Mouse (Mus musculus): Measurements from ENCODE around the gene Racgap1.

Gene Racgap1

DNA sequence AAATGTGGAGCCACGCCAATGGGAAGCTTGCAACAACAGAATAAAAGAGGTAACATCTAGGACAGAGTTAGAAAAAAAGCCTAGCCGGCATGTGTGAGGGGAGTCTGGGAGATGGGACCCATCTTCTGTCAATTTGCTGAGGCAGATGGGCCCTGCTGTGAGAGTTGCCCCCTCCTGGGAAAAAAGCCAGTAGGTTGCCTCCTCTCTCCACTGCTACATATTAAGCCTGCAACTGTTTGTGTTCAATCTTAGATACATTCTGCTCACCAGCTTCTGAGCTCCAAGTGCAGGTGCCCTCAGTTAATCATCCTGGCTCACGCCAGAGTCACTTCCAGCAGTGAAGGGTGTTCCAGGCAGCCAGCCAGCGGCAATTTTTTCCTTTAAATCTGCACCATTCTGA is 31.6 kb downstream of the Racgap1 start:
- DNase-seq (ENCODE audit: low spot score in 2 of 2): no peak

DNA sequence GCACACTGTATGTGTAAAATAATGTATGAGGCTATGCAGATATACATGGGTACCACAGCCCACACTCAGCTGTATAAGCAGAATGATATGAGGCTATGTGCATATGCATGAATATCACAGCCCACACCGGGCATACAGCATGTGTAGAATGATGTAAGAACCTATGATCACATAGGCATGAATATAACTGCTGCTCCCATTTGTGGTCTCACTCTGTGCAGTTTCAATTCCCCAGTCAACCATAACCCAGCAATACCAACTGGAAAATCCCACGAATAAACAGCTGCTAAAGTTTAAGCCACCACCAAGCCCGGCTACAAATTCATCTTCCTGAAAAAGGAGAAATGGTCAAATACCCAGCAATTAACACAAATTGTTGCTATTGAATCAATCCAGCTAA is 32.9 kb downstream of the Racgap1 start:
- no peak for DNase-seq (ENCODE audit: low spot score in 2 of 2)

DNA sequence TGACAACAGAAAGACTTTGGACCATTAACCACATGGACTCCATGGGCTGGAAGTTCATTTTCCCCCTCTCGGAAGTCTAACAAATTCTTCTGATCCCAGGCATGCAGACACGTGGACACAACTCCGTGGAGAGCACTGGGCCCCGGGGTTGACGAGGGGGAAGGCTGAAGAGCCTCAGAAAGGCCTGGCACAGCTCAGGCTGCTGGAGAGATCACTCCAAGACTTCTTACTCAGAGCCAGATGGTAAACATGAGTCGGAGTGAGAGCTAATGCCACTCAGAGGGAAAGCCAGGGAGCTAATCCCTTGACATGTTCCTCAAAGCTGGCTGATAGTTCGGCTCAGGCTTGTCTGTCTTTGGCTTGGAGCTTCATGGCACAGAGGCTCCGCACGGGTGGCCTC is 36.2 kb downstream of the Racgap1 start:
- no peak for DNase-seq (ENCODE audit: low spot score in 2 of 2)

DNA sequence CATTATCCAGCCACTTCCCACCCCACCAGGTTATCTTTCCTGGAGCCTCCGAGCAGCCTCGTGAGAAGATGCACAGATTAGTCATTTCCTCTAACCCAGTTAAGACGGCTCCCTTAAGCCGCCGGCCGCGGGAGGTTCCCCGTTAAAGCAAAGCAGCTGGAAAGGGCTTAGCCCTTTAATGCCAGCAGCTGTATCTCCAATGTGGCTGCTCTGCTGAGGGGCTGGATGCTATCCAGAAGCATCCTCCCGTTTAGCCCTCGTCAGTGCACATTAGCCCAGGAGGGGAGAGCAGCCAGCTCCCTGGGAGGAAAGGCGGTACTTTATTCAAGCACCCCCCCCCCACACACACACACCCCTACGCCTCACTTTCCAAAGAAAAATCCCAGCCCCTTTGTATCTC is 36.7 kb downstream of the Racgap1 start:
- DNase-seq (ENCODE audit: low spot score in 2 of 2): no peak

DNA sequence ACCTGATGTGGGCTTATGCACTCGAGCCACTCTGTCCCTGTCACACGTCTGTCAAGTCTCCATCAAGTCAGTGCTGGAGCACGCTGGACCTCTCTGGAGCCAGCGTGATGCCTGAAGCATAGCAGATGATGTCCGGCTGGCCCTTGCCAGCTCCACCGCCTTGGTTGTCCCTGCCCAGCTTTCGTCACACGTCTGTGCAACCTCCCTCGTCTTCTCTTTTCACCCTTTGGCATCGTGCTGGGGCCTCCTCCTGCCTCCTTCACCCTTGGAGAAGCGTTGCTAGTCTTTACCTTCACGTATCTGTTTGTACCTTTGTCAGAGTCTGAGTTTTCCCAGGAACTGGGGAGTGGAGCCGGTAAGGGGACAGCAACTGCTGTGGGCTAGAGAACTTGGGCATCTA is 37.2 kb downstream of the Racgap1 start:
- DNase-seq (ENCODE audit: low spot score in 2 of 2): no peak

DNA sequence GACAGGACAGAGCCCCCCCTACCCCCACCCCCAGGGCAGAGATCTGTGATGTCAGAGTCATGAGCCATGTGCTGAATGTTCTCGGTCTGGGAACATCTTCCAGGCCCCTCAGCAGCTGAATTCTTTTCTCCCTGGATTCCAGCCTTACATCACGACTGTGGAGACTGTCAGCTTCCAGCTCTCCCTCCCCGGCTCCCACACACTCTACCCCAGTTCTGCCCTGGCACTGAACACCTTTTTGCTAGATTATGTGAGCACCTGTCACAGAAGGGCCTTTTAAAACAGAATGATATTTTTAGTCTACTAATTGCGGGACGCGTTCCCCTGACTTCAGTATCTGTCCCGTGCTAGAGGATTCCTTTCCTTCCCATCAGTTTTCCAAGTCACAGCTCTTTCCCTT is 39.9 kb downstream of the Racgap1 start:
- DNase-seq (ENCODE audit: low spot score in 2 of 2): peak in 1 of 2 experiments; percentile 0

DNA sequence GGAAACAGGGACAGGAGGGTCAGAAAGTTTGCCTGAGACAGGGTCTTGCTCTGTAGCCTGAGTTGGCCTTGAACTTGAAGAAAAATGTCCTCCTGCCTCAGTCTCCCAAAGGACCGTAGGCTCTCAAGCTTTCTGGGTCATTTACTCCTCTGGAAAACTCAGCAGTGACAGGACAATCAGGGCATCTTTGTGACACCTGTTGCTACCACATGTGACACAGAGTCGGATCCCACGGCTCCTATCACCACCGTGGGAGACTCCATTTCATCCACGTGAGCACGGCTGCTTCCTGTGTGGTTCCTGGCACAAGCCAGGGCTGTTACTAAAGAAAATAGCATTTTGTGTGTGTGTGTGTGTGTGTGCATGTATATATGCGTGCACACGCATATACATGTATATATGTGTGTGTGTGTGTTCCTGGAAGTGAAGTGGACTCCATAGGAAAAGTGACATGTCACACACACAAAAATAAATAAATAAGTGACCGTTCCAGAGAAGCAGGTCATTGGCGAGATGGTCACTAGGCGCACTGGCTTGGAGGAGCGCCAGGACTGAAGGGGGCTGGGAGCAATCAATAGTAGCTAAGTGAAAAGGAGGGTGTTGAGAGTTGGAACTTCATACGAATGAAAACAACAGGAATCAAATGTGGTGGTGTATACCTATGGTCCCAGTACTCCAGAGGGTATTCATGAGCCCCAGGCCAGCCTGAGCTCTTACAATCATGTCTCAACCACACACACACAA is 42.9 kb downstream of the Racgap1 start:
- no peak for DNase-seq (ENCODE audit: low spot score in 2 of 2)

DNA sequence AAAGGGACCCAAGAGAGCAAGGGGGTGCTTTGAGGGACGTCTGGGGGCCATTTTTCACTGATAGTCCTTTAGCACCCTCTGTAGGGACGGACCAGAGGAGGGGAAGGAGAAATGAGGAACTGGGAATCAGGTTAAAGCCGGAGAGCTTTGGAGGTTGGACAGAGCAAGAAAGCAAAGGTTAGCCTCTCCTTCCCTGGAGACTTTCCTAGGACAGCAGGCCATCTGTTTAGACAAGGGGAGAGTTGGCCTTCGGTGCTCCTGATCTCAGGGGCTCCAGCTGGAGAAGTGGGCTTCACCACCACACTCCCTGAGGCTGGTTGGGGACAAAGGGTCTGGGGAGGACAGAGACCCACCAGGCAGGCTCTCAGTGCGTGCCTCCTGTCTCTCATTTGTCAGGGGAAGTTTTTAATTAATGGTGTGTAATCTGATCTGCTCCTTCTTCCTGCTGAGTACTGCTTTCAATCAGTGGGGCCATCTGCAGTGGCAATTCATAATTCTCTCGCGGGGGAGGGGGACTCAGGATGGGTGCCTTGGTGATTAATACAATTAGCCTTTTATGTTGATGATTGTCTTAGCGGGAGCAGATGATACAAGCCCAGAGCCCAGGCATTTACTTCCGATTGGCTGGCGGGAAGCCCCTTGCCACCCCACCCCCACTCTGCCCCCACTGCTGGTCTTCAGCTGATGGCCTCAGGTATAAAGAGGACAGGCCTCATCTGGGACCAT is 43.9 kb downstream of the Racgap1 start:
- DNase-seq (ENCODE audit: low spot score in 2 of 2): no peak

DNA sequence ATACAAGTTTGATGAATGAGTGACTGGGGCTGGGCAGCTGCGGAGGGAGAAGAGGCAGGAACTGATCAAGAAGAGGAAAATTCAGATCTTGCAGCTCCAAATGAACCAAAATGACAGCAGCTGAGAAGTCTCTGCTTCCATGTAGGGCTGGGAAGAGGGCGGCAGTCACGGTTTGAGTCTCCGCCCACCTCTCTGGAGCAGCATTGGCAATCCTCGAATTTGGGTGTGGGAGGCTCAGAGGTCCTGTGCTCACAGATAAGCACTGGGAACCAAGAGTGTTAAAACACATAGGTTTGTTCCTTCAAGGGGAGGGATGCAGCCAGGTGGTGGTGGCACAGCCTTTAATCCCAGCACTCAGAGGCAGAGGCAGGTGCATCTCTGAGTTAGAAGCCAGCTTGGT is 44.9 kb downstream of the Racgap1 start:
- no peak for DNase-seq (ENCODE audit: low spot score in 2 of 2)

DNA sequence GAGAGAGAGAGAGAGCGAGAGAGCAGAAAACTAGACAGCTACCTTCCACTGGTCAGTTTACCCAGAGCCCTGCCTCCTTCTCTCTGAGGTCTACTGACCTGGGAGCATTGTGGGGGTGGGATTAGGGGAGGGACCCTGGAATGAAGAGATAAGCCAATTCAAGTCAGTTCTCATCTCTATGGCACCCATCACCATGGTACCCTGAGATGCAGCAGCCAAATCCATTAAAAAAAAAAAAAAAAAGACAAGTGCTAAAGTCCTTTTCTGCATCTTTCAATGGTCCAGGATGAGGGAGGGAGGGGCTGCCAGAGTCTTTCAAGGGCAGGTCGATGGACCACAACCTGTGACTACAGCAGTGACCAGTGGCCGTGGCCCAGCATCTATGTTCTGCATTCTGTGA is 45.9 kb downstream of the Racgap1 start:
- no peak for DNase-seq (ENCODE audit: low spot score in 2 of 2)

DNA sequence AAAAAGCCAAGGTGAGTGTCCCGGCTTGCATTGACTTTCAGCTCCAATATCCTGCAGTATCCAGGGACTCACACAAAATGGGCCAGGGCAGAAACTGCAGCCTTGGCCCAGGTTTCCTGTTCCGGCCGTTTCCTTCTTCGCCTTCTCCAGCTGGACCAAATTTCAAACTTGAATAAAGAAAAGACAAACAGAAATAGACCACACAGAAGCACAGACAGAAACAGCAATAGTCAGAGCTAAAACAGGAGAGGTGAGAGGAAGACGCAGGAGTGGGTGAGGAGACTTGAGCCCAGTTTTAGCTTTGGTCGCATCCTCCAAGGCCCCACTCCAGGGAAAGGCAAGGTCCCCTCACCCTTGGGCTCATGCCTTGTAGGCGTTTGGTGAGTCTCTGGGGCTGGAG is 48.2 kb downstream of the Racgap1 start:
- DNase-seq (ENCODE audit: low spot score in 2 of 2): no peak

DNA sequence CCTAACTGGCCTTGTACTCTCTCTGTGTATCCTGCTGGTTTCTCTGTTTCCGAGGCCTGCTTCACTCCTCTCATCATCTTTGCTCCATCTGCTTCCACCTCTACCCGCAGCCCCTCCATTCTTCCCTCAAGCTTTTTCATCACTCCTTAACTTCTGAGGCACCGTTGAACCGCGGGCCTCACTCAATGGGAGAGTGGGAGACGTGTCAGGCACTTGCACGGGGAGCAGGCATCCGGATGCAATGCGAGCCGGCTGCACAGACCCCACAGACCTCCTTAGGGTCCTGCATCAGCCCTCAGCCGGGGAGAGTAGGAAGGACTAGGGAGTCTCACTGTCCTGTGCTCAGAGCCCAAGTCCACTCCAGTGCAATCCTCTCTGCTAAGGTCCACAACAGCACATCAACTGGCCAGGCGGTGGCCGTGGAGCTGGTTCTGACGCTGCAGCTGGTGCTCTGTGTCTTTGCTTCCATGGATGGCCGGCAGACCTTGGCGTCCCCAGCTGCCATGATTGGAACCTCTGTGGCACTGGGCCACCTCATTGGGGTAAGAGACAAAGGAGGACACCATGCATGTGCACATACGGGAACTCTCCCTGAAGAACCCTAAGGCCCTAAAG is 49.1 kb downstream of the Racgap1 start:
- DNase-seq (ENCODE audit: low spot score in 2 of 2): no peak

DNA sequence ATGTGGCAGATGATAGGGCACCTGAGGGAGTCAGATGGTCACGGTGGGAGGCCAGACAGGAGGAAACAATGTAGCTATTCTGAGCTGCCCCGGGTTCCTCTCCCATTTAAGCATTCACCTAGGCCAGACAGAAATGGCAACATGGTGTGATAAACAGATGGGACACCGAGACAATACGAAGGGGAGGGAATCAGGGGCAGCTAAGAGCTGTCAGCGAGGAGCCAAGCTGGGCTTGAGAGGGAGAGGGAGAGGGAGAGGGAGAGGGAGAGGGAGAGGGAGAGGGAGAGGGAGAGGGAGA is 49.7 kb downstream of the Racgap1 start:
- no peak for DNase-seq (ENCODE audit: low spot score in 2 of 2)

DNA sequence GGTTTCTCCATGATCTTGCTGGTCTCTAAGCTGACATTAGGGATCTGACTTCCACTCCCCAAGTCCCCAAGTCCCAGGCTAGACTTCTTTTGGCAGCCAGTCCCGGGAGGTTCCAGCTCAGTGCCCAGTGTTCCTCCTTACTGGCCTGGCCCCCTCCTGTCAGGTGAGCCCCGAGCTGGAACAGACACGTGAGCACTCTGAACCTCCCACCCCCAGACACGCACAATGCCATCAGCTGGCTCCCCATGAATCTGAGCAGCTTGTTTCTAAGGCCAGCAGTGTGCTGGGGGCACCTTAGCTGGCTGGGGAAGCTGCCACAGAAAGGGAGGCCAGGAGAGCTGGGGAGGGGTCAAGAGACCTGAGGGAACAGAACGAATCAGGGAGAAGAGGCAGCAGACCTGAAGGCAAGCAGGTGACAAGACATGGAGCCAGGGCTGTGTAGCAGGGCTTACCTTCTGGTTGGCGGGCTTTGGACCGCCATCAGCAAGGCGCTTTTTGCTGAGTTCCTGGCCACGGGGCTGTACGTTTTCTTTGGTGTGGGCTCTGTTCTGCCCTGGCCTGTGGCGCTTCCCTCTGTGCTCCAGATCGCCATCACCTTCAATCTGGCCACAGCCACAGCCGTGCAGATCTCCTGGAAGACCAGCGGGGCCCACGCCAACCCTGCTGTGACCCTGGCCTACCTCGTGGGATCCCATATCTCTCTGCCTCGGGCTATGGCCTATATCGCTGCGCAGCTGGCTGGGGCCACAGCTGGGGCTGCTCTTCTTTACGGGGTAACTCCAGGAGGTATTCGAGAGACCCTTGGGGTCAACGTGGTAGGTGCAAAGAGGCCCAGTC is 50.3 kb downstream of the Racgap1 start, which contains the start of gene Aqp6:
Aqp6 (plus strand) TSS at position 415 of the 837 bp plus-strand sequence.
- DNase-seq (ENCODE audit: low spot score in 2 of 2): no peak

DNA sequence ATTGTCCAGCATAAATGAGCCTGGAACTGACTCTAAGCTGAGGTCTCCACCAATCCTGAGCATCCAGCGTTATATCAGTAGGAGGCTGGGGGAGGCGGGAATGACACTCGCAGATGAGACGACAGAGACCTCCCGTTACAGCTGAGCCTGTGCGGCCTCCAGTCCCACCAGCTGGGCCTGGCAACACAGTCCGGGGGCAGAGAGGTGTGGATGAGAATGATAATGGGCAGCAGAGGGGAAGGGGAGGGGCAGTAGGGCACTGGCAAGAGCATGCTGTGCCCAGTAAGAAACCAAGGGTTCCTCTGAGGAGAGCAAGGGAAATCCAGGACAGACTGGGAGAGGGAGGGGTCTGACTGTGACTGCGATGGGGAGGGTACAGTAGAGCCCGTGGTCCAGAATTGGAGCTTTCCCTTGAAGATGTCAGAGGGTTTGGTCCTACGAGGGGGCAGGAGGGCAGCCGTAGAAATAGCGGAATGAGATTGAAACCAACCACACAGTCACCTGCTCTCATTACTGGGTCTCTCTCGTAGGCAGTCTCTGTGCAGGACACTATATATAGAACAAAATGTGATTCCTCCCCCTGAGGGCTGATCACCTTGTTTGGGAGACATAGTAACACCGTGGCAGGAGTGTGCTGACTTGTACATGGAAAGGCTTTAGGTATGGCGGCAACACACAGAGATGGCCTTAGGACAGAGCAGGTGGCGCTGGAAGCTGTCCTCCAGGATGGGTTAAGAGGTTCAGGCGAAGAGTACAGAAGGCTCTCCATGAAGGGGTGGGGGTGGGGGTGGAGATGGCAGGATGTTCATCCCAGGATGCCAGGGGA is 52.0 kb downstream of the Racgap1 start:
- no peak for DNase-seq (ENCODE audit: low spot score in 2 of 2)

DNA sequence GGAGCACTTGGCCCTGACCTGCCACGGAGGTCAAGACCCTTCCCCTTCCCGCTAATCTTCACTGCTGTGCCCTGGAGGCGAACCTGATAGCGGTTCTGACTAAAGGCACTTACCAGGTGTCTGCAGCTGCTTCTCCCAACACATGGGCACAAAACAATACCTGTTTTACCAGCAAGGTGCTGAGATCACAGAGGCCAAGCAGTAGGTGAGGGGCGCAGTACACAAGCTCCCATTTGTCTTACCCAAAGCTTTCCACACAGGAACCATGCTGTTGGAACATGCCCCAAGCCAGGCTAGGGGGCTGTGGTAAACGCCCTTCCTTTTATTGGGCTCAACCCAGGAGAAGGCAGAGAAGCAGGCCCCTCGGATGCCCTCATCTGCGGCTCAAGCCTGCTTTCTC is 53.9 kb downstream of the Racgap1 start:
- DNase-seq (ENCODE audit: low spot score in 2 of 2): no peak

DNA sequence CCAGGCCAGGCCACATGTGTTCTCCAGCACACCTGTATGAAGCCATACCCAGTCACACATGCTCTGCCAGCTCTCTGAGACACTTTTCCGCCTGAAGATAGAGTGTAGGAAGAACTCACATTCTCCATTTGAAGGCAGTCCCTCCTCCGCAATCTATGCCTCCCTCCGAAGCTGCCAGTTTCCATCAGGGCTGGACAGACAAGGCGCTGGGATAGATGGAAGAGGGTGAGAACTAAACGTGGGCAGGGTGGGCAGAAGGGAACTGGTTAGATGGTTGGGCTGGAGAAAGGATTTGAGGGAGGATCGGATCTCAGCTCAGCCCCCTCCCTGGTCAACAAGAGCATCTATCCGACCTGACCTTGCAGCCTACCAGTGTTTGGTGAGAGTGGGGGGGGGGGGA is 54.6 kb downstream of the Racgap1 start:
- no peak for DNase-seq (ENCODE audit: low spot score in 2 of 2)

DNA sequence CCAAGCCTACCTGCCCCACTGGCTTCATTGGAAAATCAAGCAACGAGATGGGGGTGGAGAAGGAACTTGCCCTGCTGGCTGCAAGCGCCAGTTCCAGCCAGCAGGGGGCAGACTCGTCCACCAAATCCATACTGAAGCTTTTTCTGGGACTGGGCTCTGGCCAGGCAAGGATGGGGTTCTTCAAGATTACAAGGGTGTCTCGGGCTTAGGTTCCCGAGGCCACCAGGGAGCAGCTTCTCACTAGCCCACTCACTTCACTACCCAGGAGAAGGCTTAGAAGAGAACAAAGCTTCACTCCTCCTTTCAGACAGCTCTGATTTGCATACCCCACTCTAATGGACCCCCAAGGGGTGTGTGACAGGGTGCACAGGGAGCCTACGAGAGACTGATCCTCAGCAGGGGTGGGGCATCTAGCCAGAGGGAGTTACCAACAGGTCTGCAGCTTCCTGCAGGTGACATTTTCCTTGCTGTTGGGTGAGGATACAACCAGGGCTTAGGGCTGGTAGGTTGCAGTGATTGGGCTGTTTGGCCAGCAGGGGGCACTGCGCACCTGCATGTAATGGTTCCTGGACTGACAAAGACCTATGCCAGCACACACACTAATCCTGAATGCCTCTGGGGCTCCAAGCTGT is 55.3 kb downstream of the Racgap1 start:
- peak; percentile 81 to 91 for DNase-seq (ENCODE audit: low spot score in 2 of 2)

DNA sequence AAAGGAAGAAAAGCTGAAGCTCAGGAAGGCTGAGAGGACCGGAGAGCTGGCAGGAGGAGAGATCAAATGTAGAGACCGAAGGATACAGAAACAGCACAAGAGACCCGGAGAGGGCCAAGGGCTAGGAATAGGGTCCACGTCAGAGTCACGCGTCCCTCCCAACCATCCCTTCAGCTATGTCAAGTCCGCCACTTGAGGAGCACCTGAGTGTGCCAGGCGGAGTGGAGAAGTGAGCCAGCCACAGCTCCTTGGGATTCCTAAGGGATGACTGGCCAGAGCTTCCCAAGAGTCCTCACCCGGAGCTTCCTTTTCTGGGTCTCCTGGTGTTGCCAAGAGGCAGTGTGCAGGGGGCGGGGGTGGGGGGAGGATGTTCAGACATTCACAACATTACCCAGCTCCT is 56.5 kb downstream of the Racgap1 start:
- DNase-seq (ENCODE audit: low spot score in 2 of 2): no peak

DNA sequence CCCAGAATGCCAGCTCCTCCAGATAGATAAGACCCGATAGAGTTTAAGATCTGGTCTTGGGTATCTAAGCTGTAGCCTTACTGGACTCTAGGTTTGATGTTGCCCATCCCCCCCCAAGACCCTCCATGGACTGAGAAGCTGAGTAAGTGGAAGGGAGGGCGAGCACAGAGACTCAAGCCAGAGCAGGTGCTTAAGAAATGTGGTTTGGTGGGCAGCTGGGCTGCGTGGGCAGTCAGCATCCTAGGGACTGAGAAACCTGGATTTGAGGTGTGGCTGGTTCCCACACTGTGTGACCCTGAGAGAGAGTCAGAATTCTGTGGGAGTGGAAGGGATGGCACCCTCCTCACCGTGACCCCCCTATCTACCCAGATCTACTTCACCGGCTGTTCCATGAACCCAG is 58.6 kb downstream of the Racgap1 start:
- no peak for DNase-seq (ENCODE audit: low spot score in 2 of 2)

DNA sequence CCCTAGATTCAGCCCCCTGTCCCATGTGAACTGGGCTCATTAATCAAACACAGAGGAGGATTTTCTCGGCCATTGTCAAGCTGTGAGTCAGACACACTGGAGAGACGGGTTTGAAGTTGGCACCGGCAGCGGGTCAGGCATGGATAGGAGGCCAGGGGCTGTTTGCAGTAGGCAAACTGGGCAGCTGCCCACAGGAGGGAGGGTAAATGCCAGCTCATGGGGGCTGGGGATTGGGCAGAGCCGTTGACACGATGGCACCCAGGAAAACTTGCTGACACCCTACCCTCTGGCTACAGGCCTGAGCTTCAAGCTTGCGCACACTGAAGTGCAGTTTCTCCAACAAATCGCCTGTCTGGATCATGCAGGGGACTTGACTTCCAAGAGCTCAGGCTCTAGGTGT is 59.3 kb downstream of the Racgap1 start:
- no peak for DNase-seq (ENCODE audit: low spot score in 2 of 2)

Data from cerebellum, postnatal 4 days (tissue).